Mouse (Mus musculus) spleen, adult 2 months (tissue): ENCODE data around the gene Thoc7. TPM values are rescaled to one million over a fixed set of nuclear protein-coding genes. Genes with fewer than 3 reads are reported as not detected.

ENCODE experiments used
- DNase-seq, 2 experiments: peaks; one replicate each; pipeline versions ENCODE4 v3.0.0 to v3.0.0-alpha.2; 2012 to 2021; ENCODE audit warnings: low spot score in 2 of 2, low read depth in 1 of 2
- H3K27ac ChIP-seq: fragments of 200-500 bp; 2 replicates; pipeline ENCODE4 v1.5.1; 2012; ENCODE audit warnings: low read length, inconsistent platforms; ENCODE audit not compliant: insufficient read depth
- H3K27me3 ChIP-seq: fragments of 200-500 bp; 2 replicates; pipeline ENCODE4 v1.6.1; 2012; ENCODE audit warnings: mild to moderate bottlenecking, moderate library complexity, low read length, inconsistent platforms; ENCODE audit not compliant: control insufficient read depth, insufficient read depth
- H3K36me3 ChIP-seq: fragments of 200-500 bp; 2 replicates; pipeline ENCODE4 v1.6.1; 2012; ENCODE audit warnings: mild to moderate bottlenecking, low read length, inconsistent platforms; ENCODE audit not compliant: control insufficient read depth, insufficient read depth
- H3K4me1 ChIP-seq: fragments of 200-500 bp; 2 replicates; pipeline ENCODE4 v1.6.1; 2011; ENCODE audit warnings: inconsistent platforms; ENCODE audit not compliant: control insufficient read depth, insufficient read depth, insufficient read length
- H3K4me3 ChIP-seq: fragments of 200-500 bp; 2 replicates; pipeline ENCODE4 v1.5.1; 2011; ENCODE audit warnings: mild to moderate bottlenecking, inconsistent platforms; ENCODE audit not compliant: insufficient read depth, insufficient read length; ENCODE audit errors: extremely low read depth
- CTCF ChIP-seq: fragments of 200-500 bp; IDR thresholded peaks from 2 replicates; pipeline ENCODE4 v1.5.1; 2011; ENCODE audit warnings: mild to moderate bottlenecking, inconsistent platforms; ENCODE audit not compliant: insufficient read depth, insufficient read length, insufficient replicate concordance; ENCODE audit errors: extremely low read depth
- POLR2A ChIP-seq: fragments of 200-500 bp; IDR thresholded peaks from 2 replicates; pipeline ENCODE4 v1.6.1; 2011; ENCODE audit warnings: low read depth, low read length, inconsistent platforms
- WGBS: fragments of 180-500 bp; shearing (Covaris S2); methylation state at CpG from one replicate; pipeline ENCODE4 v1.1.7; 2018; 5-methylcytosine and 5-hydroxymethylcytosine counted together
- polyA plus RNA-seq: library from polyadenylated mRNA; depleted of rRNA; stranded (reverse); fragments of >200 nt; gene quantifications from 2 replicates; pipeline ENCODE4 v1.2.3, GENCODE M21; 2012

The Thoc7 gene
- polyA plus RNA-seq, 1 experiment: 8.2 TPM

DNA sequence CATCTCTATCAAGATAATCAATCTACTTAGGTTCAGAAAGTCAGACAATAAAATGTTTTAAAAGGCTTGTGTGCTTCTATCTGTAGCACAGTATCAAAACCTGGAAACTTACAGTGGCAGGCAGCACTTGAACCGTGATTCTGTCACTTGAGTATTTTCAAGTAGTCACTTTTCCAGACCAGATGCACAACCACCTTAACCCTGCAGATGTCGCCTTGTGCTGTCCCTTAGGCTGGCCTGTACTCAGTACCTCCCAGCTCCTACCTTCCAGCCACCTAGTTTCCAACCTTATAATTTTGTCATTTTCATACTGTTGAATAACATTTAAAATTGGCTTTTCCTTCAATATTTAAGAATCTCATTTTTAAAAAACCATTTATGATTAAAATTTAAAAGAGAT, 20.5 kb upstream of the Thoc7 start:
- TF ChIP-seq POLR2A (no peak), CTCF (no peak)
- Histone ChIP-seq H3K36me3 (no peaks in the 10 kb centered on the region), H3K27ac (no peak overlapping the region), H3K4me1 (peaks cover 5% of the 10 kb centered on the region), H3K4me3 (no peak overlapping the region), H3K27me3 (no peaks in the 10 kb centered on the region)
- DNase-seq: no peak
- 76% methylated on average over 2 of the region's 2 CpGs for WGBS

DNA sequence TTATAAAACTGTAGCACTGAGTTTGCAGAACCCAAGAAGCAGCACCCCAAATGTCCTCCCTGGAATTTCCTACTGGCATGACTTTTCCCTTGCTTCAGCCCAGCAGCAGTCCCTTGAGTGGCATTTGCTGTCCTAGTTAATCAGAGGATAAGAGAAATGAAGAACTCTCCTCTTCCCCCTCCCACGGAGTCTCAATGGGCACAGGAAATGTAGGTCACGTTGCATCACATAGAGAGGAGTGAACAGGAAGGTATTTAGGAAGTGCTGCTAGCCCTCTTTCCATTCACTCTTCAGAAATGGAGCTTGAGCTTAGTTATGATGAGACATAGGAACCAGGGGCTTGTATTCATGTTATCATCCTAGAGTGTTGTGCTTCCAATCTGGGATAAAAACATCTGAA, 19.6 kb upstream of the Thoc7 start:
- no peaks in the 10 kb centered on the region for H3K27me3 ChIP-seq
- H3K36me3 ChIP-seq: no peaks in the 10 kb centered on the region
- TF ChIP-seq CTCF: no peak
- no peak for TF ChIP-seq POLR2A
- no peak overlapping the region for H3K4me3 ChIP-seq
- peaks cover 5% of the 10 kb centered on the region for H3K4me1 ChIP-seq
- peak in 1 of 2 experiments; percentile 18 for DNase-seq
- H3K27ac ChIP-seq: no peak overlapping the region
- 1% methylated on average over 2 of the region's 2 CpGs for WGBS

DNA sequence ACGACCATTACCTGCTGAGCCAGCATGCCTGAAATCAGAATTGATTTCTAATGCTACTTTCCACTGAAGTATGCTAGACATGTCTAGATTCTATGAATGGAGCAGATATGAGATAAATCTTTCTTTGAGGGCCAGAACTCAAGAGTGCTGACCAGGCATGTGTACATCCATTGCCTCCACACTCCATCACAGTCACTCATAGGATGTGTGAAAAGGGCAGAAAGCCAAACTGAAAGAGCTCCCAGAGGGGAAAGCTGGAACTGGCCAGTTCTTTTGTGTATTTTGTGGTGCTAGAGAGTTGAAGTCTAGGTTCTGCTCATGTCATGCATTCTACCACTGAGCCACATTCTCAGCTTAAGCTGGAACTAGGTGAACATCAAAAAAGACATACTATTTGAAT, 15.8 kb upstream of the Thoc7 start:
- Histone ChIP-seq H3K36me3 (no peaks in the 10 kb centered on the region), H3K4me3 (no peak overlapping the region), H3K27ac (no peak overlapping the region), H3K4me1 (peaks cover 5% of the 10 kb centered on the region), H3K27me3 (no peaks in the 10 kb centered on the region)
- DNase-seq: no peak
- 79% methylated on average over 1 of the region's 1 CpGs for WGBS
- TF ChIP-seq POLR2A (no peak), CTCF (no peak)

DNA sequence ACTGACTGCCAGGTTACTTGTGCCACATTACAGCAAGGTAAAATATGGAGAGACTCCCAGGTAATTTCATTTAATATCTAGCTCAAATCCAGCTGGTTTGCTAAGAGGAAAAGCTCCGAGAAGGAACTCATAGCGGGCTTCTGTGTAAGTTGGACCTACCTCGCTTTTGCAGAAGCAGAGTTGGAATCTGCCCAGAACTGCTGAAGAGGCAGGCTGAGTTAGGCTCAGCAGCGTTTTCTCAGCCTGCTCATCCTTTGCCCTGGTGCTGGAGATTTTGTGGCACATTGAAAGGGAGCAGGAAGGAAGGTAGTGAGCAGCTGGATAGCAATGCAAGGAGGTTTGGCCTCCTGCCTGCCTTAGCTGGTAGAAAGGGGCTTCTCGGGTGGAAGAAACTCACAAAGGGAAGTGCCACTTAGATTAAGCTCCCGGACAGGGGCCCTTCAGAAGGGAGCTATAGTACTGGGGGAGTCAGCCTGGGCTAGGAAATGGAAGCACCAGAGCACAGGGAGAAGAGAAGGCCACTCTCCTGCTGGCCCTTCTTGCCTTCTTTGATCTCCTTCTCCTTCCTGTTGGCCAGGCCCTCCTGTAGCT, 10.1 kb upstream of the Thoc7 start:
- no peaks in the 10 kb centered on the region for H3K27me3 ChIP-seq
- TF ChIP-seq POLR2A: no peak
- no peak for TF ChIP-seq CTCF
- 47% methylated on average over 6 of the region's 6 CpGs for WGBS
- H3K36me3 ChIP-seq: no peaks in the 10 kb centered on the region
- H3K4me3 ChIP-seq: no peak overlapping the region
- no peak overlapping the region for H3K27ac ChIP-seq
- no peak for DNase-seq
- H3K4me1 ChIP-seq: no peaks in the 10 kb centered on the region

DNA sequence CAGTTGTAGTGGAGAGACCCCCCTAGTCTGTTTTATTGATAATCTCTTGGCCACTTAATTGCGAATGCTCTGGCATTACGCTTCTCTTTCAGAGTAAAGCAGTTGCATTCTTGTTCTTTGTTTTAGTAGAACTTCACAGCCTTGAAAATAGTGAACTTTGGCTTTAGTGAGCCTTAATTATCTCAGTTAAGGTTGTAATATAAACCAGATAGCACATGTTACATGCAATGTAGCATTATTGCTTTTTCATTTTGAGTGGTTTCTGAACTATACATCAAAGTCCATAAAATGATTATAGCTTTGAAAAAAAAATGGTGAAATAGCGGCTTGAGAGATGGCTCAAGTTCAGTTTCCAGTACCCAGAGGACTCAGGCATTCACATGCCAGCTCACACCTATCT, 8.9 kb upstream of the Thoc7 start:
- Histone ChIP-seq H3K27me3 (no peaks in the 10 kb centered on the region), H3K36me3 (no peaks in the 10 kb centered on the region), H3K27ac (no peak overlapping the region), H3K4me3 (no peak overlapping the region), H3K4me1 (no peaks in the 10 kb centered on the region)
- WGBS: 94% methylated on average over 3 of the region's 3 CpGs
- no peak for DNase-seq
- TF ChIP-seq POLR2A: no peak
- no peak for TF ChIP-seq CTCF

DNA sequence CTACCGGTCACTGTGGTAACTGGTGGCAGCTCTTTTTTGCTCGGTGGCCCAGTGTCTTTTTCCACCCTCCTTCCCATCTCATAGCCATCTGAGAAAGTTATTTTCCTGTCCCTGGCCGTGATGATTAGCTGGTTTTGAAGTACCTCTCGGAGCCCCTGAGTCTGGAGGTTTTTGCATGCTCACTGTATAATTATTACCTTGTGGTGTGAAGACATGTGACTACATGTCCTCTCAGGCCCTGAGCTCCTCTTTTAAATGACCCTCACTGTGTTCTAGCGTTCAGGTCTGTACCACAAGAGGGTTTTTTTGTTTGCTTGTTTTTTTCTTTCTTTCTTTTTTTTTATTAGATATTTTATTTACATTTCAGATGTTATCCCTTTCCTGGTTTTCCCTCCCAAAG, 6.8 kb upstream of the Thoc7 start:
- Histone ChIP-seq H3K36me3 (no peaks in the 10 kb centered on the region), H3K4me3 (no peak overlapping the region), H3K27me3 (no peaks in the 10 kb centered on the region), H3K27ac (no peak overlapping the region), H3K4me1 (no peaks in the 10 kb centered on the region)
- DNase-seq: no peak
- 96% methylated on average over 5 of the region's 5 CpGs for WGBS
- TF ChIP-seq POLR2A (no peak), CTCF (no peak)

DNA sequence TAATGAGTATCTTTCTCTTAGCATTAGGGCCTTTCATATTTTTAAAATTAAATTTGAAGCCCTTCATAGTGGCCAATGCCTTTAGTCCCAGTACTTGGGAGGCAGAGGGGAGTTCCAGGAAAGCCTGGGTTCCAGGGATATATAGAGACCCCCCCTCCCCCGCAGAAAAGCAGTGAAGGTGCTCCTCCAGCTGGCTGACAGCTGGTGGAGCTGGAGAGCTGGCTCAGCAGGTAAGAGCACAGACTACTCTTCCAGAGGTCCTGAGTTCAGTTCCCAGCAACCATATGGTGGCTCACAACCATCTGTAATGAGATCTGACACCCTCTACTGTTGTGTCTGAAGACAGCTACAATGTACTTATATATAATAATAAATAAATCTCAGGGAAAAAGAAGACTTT, 6.0 kb upstream of the Thoc7 start:
- Histone ChIP-seq H3K4me3 (no peak overlapping the region), H3K27me3 (no peaks in the 10 kb centered on the region), H3K27ac (no peak overlapping the region), H3K36me3 (no peaks in the 10 kb centered on the region), H3K4me1 (no peaks in the 10 kb centered on the region)
- TF ChIP-seq POLR2A (no peak), CTCF (no peak)
- WGBS: 65% methylated on average over 1 of the region's 1 CpGs
- no peak for DNase-seq

DNA sequence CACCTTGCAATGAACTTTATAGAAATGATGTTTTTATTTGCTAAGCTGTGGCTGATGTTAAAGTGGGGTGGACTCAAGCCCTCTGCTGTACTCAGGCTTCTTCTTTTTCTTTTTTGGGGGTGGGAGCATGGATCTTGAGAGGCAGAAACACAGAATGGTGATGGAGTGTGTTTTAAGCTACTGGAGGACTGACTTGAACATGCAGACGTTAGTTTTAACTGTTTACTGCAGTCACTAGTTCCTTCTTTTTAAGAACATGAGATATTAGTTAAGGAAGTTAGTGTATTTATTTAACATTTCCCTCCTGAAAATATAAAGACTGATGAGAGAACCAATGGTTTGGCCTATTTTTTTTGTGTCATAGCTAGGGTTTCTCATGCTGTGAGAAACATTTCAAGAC, 1.9 kb upstream of the Thoc7 start:
- H3K36me3 ChIP-seq: no peaks in the 10 kb centered on the region
- TF ChIP-seq CTCF (no peak), POLR2A (no peak)
- peaks cover 2% of the 10 kb centered on the region for H3K4me1 ChIP-seq
- 53% methylated on average over 1 of the region's 1 CpGs for WGBS
- no peak overlapping the region for H3K27ac ChIP-seq
- H3K4me3 ChIP-seq: no peak overlapping the region
- DNase-seq: no peak
- H3K27me3 ChIP-seq: no peaks in the 10 kb centered on the region
